Mouse (Mus musculus): ENCODE results near the gene Apon.
"Not testable (repeated sequence)": the region's sequence is repeated elsewhere in the genome, so short reads cannot be mapped to it uniquely, and the experiment has no call there.

Gene Apon

DNA sequence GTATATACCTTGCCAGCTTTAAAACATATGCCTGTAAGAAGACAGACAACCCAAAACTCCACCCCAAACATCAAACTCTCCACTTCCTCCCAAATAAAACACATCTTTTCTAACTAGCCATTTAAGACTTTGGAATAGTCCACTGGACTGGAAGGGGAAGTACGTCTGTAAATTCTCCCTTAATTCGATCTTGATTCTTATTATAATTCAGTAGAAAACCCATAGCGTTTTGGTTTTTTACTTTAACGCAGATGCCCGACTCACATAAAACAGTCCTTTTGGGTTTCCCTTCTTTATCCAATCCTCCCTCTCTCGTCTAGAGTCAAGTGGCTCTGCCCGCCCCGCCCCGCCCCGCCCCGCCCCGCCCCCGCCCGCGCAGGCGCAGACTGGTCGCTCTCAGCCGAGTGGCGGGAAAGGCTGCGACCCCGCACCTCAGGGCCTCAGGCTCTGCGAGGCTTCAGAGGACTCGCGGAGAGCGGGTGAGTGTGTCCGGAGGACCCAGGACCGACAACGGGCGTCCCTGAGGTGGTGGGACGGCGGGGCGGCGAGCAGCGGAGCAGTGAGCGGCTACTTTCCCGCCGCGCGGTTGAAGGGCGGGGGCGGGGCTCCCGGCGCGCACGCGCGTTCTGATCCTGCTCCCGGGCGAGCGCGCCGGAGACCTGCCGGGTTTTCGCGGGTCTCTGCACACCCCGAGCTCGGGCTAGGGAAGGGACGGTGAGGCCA lies 22.0 kb upstream of the Apon start, which contains the start of gene Timeless:
Gene Timeless (plus strand): TSS at position 369 of the 723 bp plus-strand sequence.
- in situ Hi-C loops (cut with MboI; ENCODE audit: unreplicated experiment in 2 of 2): no loop called here

DNA sequence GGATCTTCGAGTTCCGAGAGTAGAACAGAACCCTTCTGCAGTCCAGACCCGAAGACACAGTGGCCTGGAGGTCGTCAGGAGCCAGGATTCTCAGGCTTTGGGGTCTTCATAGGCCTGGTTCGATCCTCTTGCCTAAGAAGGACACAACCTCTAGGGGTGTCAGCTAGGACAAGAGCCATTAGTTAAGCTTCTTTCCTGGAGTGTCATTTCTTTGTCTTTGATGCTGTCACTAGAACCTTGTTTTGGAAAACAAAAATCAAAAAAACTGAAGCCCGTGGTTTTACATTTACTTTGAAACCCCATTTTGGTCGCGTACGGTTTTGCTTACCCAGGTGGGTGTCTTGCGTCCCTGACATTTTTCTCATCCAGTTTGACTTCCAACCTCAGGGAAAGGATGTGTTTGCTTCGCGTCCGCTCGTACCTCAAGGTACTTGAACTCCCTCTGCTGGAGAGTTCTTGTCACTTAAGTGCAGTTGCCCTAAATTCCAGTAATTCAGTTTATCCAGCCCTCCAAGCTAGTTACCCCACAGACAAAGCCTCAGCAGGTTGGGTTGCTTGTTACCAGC lies 21.4 kb upstream of the Apon start:
- in situ Hi-C loops (cut with MboI; ENCODE audit: unreplicated experiment in 2 of 2): no loop called here

DNA sequence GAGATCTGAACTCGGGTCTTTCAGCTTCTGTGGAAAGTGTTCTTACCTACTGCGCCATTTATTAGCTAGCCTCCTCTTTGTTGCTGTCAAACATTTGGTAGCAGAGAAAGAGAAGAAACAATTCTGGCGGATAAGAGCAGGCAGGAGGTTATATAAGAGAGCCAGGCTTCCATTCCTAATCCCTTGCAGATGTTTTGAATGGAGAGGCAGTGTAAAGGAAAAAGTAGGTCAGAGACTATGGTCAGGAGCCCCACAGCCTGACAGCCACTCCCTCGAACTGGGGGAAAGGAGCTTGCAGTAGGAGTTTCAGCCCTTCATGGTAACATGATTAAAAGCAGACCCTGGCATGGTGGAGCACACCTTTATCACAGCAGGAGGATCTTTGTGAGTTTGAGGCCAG lies 17.6 kb upstream of the Apon start:
- in situ Hi-C loops (cut with MboI; ENCODE audit: unreplicated experiment in 2 of 2): no loop called here

DNA sequence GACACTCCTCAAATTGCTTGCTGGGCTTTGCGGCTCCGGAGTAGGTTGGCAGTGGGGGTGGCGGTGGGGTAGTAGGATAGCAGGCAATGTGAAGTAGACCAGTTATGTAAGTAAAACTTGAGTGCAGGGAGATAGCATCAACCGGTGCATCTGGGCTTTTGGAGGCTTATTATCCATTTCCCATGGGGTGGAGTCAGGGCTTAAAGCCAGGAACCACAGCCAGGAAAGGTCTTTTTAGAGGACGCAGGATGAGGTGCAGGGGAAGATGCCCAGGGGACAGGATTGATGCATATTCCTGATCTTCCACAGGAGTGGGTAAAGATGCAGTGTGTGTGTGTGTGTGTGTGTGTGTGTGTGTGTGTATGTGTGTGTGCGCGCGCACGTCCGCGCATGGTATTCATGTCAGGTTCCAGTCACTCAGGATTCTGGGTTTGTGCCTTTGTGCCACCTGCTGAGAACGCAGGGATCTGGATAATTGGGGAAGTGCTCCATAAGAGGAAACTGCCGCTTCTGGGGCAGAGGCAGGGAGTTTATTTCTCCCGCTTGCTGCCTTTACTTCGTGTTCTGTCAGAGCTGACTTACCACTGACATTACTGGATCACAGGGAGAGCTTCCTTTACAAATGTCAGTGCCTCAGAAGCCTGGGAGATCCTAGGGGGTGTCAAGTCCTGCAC lies 16.0 kb upstream of the Apon start:
- in situ Hi-C loops (cut with MboI; ENCODE audit: unreplicated experiment in 2 of 2): no loop called here

DNA sequence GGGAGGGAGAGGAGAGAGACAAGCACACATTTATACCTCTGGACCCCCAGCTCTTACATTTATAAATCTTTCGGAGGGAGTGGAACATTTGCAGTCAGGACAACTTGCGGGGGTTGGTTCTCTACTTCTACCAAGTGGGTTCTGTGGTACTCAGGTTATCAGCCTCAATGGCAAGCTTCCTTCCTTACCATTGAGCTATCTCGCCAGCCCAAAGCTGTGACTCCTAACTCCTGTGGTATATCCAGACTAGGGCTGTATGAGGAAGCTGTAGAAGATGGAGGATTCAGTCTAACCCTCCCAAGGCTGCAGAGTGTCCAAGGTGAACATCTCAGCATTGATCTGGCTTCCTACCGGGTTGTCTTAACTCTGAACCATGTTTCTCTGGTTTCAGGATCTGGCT lies 14.8 kb upstream of the Apon start:
- in situ Hi-C loops (cut with MboI; ENCODE audit: unreplicated experiment in 2 of 2): no loop called here

DNA sequence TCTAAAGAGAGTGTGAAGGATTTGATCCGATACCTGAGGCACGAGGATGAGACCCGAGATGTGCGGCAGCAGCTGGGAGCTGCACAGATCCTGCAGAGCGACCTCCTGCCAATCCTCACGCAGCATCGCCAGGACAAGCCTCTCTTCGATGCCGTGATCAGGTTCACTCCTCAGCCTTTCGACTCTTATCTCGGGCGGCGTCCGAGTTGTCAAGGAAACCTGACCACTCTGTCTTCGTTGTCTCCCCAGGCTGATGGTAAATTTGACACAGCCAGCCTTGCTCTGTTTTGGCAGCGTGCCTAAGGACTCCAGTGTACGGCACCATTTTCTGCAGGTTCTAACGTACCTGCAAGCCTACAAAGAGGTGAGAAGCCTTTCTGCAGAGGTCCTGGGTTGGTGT lies 13.8 kb upstream of the Apon start:
- in situ Hi-C loops (cut with MboI; ENCODE audit: unreplicated experiment in 2 of 2): no loop called here

DNA sequence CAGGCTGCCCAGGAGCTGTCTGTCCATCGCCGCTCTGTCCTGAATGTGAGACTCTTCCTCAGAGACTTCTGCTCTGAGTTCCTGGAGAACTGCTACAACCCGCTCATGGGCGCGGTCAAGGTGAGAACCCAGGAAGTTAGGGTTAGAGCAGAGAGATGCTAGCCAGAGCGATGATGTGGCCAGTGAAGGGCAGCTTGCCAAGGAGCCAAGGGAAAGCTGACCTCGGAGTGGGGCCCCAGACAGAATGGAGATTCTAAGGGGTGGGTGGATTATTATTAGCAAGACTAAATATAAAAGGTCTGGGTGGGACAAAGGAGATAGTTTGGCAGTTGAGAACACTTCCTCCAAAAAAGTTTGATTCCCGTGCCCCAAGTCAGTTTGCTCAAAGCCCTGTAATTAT lies 10.6 kb upstream of the Apon start:
- in situ Hi-C loops (cut with MboI; ENCODE audit: unreplicated experiment in 2 of 2): no loop called here

DNA sequence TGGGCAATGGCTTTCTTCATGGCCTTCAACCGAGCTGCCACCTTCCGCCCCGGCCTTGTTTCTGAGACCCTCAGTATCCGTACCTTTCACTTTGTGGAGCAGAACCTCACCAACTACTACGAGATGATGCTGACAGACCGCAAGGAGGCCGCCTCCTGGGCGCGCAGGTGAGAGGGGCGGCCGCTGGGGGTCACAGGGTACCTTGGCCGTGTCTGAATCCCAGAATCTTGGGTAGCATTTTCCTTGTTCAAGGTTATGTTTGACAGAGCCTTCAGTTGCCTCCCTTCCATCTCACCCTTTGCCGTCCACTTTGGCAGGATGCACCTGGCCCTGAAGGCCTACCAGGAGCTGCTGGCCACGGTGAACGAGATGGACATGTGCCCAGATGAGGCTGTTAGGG lies 9.8 kb upstream of the Apon start:
- in situ Hi-C loops (cut with MboI; ENCODE audit: unreplicated experiment in 2 of 2): no loop called here

DNA sequence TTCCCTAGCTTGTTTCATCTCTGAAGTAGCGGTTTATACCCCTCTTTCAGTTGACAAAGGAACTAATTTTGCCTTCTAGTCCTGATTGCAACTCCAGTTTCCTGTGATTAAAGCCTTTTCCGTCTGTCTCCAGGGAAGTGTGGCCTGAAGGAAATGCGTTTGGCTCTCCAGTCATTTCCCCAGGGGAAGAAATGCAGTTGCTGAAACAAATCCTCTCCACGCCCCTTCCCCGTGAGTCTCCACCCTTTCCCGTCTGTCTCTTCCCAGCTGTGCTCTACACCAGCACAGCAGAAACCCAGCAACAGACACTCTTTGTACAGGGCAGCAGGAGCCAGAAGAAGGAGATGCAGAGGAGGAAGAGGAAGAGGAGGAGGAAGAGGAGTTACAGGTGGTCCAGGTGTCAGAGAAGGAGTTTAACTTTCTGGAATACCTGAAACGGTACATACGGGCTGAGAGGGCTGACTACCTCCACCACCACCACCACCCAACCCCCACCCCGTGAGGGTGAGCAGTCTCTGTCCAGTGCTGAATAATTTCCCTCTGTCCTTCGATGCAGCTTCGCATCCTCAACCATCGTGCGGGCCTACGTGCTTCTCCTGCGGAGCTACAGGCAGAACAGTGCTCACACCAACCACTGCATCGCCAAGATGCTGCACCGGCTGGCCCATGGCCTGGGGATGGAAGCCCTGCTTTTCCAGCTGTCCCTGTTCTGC lies 6.7 kb upstream of the Apon start:
- in situ Hi-C loops (cut with MboI; ENCODE audit: unreplicated experiment in 2 of 2): no loop called here

DNA sequence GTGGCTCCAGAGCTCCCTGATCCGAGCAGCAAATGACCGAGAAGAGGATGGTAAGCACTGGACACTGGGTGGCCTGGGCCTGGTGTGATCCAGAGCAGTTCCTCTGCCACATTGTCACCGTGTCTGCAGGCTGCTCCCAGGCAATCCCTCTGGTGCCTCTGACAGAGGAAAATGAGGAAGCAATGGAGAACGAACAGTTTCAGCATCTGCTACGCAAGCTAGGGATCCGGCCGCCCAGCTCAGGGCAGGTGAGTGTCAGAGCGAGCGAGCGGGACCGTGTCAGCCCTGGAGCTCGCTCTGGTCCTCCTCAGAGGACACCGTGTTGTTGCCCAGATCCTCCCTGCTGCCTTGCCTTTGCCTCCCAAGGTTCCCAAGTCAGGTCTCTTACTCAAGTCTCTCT lies 3.3 kb upstream of the Apon start:
- in situ Hi-C loops (cut with MboI; ENCODE audit: unreplicated experiment in 2 of 2): no loop called here

DNA sequence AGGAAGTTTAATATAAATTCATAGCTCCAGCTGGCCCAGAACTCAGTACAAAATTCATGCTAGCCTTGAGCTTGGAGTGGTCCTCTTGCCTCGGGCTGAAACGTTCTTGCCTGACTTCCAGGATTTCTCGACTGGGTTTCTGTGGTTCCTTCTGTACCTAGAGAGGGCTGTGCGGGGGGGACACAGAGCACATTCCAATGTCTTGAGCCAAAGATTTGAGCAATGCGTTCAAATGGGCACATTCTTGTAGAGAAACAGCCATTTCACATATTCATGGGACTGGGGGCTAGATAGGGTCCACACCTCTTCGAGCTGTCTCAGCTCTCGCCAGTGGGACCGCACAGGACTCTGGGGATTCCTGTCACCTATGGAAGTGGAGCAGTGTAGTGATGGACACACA lies 2.0 kb downstream of the Apon start:
- in situ Hi-C loops (cut with MboI; ENCODE audit: unreplicated experiment in 2 of 2): no loop called here

DNA sequence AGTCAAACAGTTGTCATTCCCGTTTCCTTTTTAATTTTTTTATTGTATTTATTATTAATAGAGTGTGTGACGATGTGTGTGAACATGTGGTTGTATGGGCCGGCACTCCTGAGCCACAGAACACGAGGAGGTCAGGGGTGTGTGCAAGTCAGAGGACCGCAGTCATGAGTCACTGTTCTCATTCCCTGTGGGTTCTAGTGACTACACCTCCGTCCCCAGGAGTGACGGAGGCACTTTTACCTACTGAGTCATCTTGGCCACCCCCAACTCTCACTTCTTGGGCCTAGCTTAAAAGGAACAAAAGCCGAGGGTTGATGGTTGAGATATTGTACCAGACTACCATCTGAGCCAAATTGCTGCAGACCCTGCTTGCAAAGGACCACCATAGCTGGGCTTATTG lies 2.4 kb downstream of the Apon start:
- in situ Hi-C loops (cut with MboI; ENCODE audit: unreplicated experiment in 2 of 2): no loop called here

DNA sequence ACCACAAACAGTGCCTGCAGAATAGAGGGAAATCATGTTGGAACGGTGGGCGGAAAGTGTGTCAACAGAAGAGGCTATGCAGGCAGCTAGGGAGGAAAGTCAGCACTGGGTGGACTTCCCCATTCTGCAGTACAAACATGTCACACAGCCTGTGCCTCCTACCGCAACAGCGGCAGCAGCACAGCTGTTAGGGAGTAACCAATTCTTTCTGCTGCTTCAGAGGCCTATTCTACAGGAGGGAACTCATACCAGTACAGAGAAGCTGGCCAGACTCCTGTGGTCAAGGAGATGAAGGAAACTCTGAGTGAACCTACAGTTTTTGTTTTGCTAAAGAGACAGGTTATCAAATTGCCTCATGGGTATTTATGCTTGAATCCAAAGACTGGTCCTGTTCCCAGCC lies 5.1 kb downstream of the Apon start:
- in situ Hi-C loops (cut with MboI; ENCODE audit: unreplicated experiment in 2 of 2): no loop called here

DNA sequence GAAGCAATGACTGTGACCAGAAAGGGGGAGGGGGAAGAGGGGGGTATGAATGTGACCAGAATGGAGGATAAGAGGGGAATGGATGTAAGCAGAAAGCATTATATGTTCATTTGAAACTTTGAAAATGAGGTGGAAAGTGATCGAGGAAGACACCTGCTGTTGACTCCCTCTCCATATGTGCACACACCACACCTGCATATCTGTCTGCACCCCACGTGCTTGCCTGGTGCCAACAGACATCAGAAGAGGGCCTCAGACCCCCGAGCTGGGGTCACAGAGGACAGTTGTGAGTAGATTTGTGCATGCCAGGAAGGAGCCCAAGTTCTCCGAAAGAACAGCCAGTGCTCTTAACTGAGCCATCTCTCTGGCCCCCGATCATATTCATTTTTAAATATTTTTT lies 6.0 kb downstream of the Apon start:
- in situ Hi-C loops (cut with MboI; ENCODE audit: unreplicated experiment in 2 of 2): no loop called here

DNA sequence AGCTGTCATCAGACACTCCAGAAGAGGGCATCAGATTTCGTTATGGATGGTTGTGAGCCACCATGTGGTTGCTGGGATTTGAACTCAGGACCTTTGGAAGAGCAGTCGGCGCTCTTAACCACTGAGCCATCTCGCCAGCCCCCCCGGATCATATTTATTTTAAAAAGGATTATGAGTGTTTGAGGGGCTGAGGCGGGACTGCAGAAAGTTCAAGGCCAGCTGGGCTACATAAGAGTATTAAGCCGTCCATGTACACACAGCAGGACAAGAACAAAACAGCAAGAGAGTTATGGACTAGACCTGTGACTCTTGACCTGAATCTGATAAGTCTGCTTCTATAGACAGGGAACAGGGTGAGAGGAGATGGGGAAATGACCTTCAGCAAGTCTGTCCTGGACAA lies 6.5 kb downstream of the Apon start:
- in situ Hi-C loops (cut with MboI; ENCODE audit: unreplicated experiment in 2 of 2): not testable (repeated sequence)

DNA sequence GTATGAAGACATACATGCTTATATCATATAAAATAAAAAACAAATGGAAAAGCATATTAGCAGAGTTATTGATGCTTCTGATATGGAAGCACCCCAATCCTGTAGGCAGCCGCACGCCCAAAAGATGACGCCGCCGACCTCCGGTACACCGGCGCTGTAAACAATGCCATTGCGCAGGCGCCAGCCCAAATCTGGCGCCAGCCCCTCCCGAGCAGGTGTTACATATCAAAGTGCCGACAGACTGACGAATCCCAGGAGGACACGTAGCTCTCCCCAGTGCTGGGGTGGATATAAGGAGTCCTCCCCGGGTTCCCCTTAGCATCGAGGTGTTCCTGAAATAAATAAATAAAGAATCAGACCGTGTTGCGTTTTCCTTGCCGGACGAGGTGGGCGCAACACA lies 8.4 kb downstream of the Apon start:
- in situ Hi-C loops (cut with MboI; ENCODE audit: unreplicated experiment in 2 of 2): no loop called here

DNA sequence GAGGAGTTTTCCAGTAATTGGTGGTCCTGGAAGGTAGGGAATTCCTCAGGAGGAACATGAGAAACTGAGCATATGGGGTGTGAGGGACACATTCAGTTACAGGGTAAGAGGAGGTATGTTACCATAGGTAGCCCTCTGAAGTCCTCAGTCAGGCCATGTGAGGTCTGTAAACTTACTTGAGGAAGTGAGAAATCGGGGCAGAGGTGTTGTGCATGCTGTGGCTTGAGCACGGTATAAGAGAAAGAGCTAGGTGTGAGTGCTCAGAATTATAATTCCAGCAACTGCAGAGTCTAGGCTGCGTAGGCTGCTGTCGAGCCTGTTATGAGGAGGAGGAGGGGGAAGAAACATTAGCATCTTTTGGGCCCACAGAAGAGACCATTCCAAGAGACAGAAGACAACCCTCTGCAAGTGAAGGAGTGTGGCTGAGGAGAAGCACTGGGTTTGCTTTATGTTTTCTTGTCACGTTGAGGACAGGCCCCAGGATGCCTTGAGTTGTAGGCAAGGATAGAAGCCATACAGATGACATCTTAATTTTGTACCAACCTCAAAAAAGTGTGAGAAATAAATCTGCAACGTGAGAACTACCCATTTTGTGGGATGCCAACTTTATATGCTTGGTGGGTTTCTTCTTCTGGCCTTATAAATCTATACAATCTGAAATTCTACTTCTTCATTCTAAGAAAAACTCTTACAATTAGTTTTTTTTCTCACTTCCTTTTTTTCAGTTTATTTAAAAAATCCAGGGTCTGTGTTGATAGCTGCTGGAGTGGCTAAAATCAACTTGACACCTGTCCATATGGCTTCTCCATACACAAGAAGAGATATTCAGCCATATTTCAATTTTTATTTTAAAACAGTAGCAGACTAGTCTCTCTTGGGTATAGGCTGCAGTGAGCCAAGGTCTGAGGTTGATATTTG lies 9.8 kb downstream of the Apon start:
- in situ Hi-C loops (cut with MboI; ENCODE audit: unreplicated experiment in 2 of 2): no loop called here

DNA sequence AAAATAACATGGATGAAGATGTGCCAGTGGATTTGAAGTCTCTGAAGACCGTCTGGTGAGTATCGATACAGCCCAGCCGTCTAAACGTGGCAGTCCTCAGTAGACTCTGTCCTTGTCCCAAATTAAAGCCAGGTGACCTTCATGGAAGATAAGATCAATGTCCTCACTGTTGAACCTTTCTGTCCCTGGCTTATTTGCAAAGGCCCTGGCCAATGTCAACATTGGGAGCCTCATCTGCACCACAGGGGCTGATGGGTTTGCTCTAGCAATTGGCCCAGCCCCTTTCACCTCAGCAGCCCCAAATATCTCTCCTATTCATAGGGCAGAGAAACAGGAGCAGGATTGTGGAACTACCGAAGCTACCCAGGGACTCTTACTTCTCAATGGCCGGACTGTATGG lies 14.5 kb downstream of the Apon start, which contains the start of gene Apof:
Gene Apof (plus strand): TSS at position 301 of the 400 bp plus-strand sequence.
- in situ Hi-C loops (cut with MboI; ENCODE audit: unreplicated experiment in 2 of 2): no loop called here

DNA sequence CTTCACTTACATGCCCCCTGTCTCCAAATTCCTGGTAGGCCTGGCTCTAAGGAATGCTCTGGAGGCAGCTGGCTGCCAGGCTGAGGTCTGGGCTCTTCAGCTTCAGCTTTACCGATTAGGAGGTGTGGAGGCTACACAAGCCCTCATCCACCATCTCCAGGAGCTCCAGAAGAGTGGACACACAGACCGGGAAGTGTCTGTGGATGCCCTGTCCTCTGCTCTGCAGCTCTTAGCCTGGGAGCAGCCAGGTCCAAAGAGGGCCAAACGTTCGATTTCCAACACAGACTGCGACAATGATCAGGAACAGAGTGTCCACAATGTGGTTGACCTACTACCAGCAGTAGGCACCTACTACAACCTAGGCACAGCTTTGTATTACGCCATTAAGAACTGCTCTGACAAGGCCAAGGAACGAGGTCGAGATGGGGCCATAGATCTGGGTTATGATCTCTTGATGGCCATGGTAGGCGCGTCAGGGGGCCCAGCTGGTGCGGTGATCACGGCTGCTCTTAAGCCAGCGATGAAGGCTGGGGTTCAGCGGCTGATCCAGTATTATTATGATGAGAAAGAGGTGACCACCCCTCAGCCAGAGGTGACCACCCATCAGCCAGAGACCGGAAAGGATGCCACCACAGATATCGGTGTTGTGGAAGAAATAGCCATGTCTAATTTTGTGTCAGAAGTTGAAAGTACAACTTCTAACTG lies 15.5 kb downstream of the Apon start:
- in situ Hi-C loops (cut with MboI; ENCODE audit: unreplicated experiment in 2 of 2): no loop called here
